Mouse (Mus musculus) brain, embryonic 14.5 days (tissue): Measurements from ENCODE around the gene Qrsl1.

ENCODE experiments used
- CTCF ChIP-seq: fragments of 200-500 bp; IDR thresholded peaks from 2 replicates; pipeline ENCODE4 v1.5.1; 2012; ENCODE audit warnings: inconsistent platforms, mild to moderate bottlenecking, moderate library complexity, borderline replicate concordance; ENCODE audit not compliant: insufficient read depth, insufficient read length; ENCODE audit errors: extremely low read depth
- POLR2A ChIP-seq: fragments of 200-500 bp; IDR thresholded peaks from 2 replicates; pipeline ENCODE4 v1.6.1; 2012; ENCODE audit warnings: mild to moderate bottlenecking, inconsistent platforms, borderline replicate concordance; ENCODE audit not compliant: poor library complexity, insufficient read depth, insufficient read length, severe bottlenecking; ENCODE audit errors: extremely low read depth

DNA sequence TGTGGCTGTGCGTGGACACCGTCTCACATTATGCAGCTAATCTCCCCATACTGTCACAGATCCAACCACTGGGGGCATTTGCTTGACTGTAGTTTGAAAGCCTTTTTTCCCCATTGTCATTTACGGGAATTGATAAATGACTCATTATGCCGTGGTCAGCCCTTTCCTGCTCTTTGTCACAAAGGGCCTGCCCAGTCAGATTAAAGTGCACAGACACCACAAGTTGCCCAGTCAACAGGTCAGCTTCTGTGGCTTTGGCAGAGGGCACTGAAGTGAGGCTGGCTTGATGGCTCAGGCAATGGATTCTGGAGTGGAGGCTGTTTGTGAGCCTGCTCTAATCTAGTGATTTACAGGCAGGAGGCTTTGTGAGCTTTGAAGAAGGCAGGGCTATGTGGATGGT is 42.2 kb upstream of the Qrsl1 start:
- TF ChIP-seq CTCF (no peak), POLR2A (no peak)
